Mouse (Mus musculus) CH12.LX (cell line): ENCODE measurements at regions not wholly inside any gene's neighbourhood (a gene's known extent, or its start where the extent isn't known, plus 50 kb on each side); places are given as distances from the start of the nearest gene placed in this dataset.

Experiments
- DNase-seq: peaks from one replicate; pipeline ENCODE4 v3.0.0-alpha.2; 2013; ENCODE audit errors: extremely low read depth
- H3K27ac ChIP-seq: 2 replicates; pipeline ENCODE4 v1.5.1; 2012; ENCODE audit warnings: low read depth, mild to moderate bottlenecking, control low read depth, moderate library complexity; ENCODE audit not compliant: insufficient read depth
- H3K27me3 ChIP-seq: replicated peaks from 2 replicates; pipeline ENCODE3; 2012; ENCODE audit warnings: inconsistent platforms
- H3K36me3 ChIP-seq, 2 experiments: replicated peaks in 1 of 2; 2 replicates each; pipeline versions ENCODE3 to v1.6.1; 2012; ENCODE audit warnings: inconsistent platforms in 1 of 2, low read length in 1 of 2, mild to moderate bottlenecking in 1 of 2, mixed read lengths in 1 of 2, moderate library complexity in 1 of 2; ENCODE audit not compliant: control insufficient read depth in 1 of 2, insufficient read depth in 1 of 2
- H3K4me1 ChIP-seq, 2 experiments: 2 replicates each; pipeline ENCODE4 v1.6.1; 2012; ENCODE audit warnings: inconsistent platforms in 1 of 2, moderate library complexity in 1 of 2; ENCODE audit not compliant: insufficient read depth in 2 of 2, control insufficient read depth in 1 of 2
- H3K4me2 ChIP-seq: 2 replicates; pipeline ENCODE4 v1.6.1; 2012; ENCODE audit warnings: low read depth, mild to moderate bottlenecking, control low read depth; ENCODE audit not compliant: poor library complexity, insufficient read depth, severe bottlenecking
- H3K4me3 ChIP-seq, 3 experiments: fragments of 150-350 bp in 1 of 3; sonication (generic) in 1 of 3; replicated peaks in 1 of 3; 2 replicates each; pipeline versions ENCODE3 to v1.5.1; 2011 to 2012; ENCODE audit warnings: low read depth in 2 of 3, low read length in 2 of 3, mild to moderate bottlenecking in 2 of 3, moderate library complexity in 2 of 3, control low read depth in 1 of 3, improper control_type of control experiment in 1 of 3, inconsistent platforms in 1 of 3, mixed read lengths in 1 of 3; ENCODE audit not compliant: poor library complexity in 1 of 3
- H3K79me2 ChIP-seq: replicated peaks from 2 replicates; pipeline ENCODE4 v1.6.1; 2012; ENCODE audit warnings: mild to moderate bottlenecking, moderate library complexity; ENCODE audit not compliant: control insufficient read depth, poor library complexity, insufficient read depth, severe bottlenecking; ENCODE audit errors: extremely low read depth
- H3K9ac ChIP-seq: 2 replicates; pipeline ENCODE4 v1.6.1; 2012; ENCODE audit warnings: low read depth, mild to moderate bottlenecking, control low read depth, moderate library complexity; ENCODE audit not compliant: insufficient read depth
- H3K9me3 ChIP-seq: replicated peaks from 2 replicates; pipeline ENCODE3; 2012; ENCODE audit warnings: low read length, inconsistent platforms, mixed read lengths
- CHD1 ChIP-seq: IDR thresholded peaks from 2 replicates; pipeline ENCODE4 v1.6.1; 2012; ENCODE audit warnings: low read depth, low read length, improper control_type of control experiment, inconsistent platforms
- CHD2 ChIP-seq: IDR thresholded peaks from 2 replicates; pipeline ENCODE4 v1.6.1; 2011; ENCODE audit warnings: low read length, improper control_type of control experiment
- CTCF ChIP-seq, 2 experiments: IDR thresholded peaks in 1 of 2; conservative IDR thresholded peaks in 1 of 2; 2 replicates each; pipeline ENCODE4 v1.5.1; 2011 to 2012; ENCODE audit warnings: low read depth in 2 of 2, low read length in 2 of 2, improper control_type of control experiment in 1 of 2, inconsistent platforms in 1 of 2, mild to moderate bottlenecking in 1 of 2, moderate library complexity in 1 of 2
- E2F4 ChIP-seq: IDR thresholded peaks from 2 replicates; pipeline ENCODE4 v1.6.1; 2011; ENCODE audit warnings: low read depth, low read length, improper control_type of control experiment; ENCODE audit not compliant: insufficient replicate concordance
- IRF4 ChIP-seq: IDR thresholded peaks from 2 replicates; pipeline ENCODE4 v1.6.1; 2014; ENCODE audit warnings: low read depth, mild to moderate bottlenecking, inconsistent platforms, low read length, improper control_type of control experiment
- JUN ChIP-seq: IDR thresholded peaks from 2 replicates; pipeline ENCODE4 v1.6.1; 2011; ENCODE audit warnings: low read depth, mild to moderate bottlenecking, low read length, improper control_type of control experiment, moderate library complexity; ENCODE audit not compliant: insufficient read depth
- KAT2A ChIP-seq: IDR thresholded peaks from 2 replicates; pipeline ENCODE4 v1.6.1; 2012; ENCODE audit warnings: low read length, improper control_type of control experiment, inconsistent platforms; ENCODE audit not compliant: insufficient replicate concordance
- MAX ChIP-seq: IDR thresholded peaks from 2 replicates; pipeline ENCODE4 v1.6.1; 2011; ENCODE audit warnings: low read length, improper control_type of control experiment
- MEF2A ChIP-seq: IDR thresholded peaks from 2 replicates; pipeline ENCODE4 v1.6.1; 2014; ENCODE audit warnings: low read depth, mild to moderate bottlenecking, inconsistent platforms, low read length, improper control_type of control experiment, borderline replicate concordance
- MXI1 ChIP-seq: IDR thresholded peaks from 2 replicates; pipeline ENCODE4 v1.6.1; 2011; ENCODE audit warnings: mild to moderate bottlenecking, low read depth, low read length, improper control_type of control experiment
- NRF1 ChIP-seq: IDR thresholded peaks from 2 replicates; pipeline ENCODE4 v1.6.1; 2014; ENCODE audit warnings: low read depth, mild to moderate bottlenecking, inconsistent platforms, low read length, improper control_type of control experiment, moderate library complexity
- RAD21 ChIP-seq: IDR thresholded peaks from 2 replicates; pipeline ENCODE4 v1.6.1; 2011; ENCODE audit warnings: low read depth, mild to moderate bottlenecking, low read length, improper control_type of control experiment, moderate library complexity
- RCOR1 ChIP-seq: conservative IDR thresholded peaks from 2 replicates; pipeline ENCODE4 v1.6.1; 2012; ENCODE audit warnings: low read depth, mild to moderate bottlenecking, inconsistent platforms, low read length, improper control_type of control experiment
- TBP ChIP-seq: conservative IDR thresholded peaks from 2 replicates; pipeline ENCODE4 v1.6.1; 2011; ENCODE audit warnings: low read depth, low read length, improper control_type of control experiment
- TCF12 ChIP-seq: IDR thresholded peaks from 2 replicates; pipeline ENCODE4 v1.6.1; 2014; ENCODE audit warnings: low read depth, mild to moderate bottlenecking, inconsistent platforms, low read length, improper control_type of control experiment
- UBTF ChIP-seq: IDR thresholded peaks from 2 replicates; pipeline ENCODE4 v1.6.1; 2012; ENCODE audit warnings: low read depth, mild to moderate bottlenecking, inconsistent platforms, low read length, improper control_type of control experiment, moderate library complexity
- ZC3H11A ChIP-seq: IDR thresholded peaks from 2 replicates; pipeline ENCODE4 v1.6.1; 2012; ENCODE audit warnings: low read depth, mild to moderate bottlenecking, inconsistent platforms, low read length, improper control_type of control experiment
- ZNF384 ChIP-seq: IDR thresholded peaks from 2 replicates; pipeline ENCODE4 v1.6.1; 2012; ENCODE audit warnings: low read depth, low read length, improper control_type of control experiment, inconsistent platforms
- dilution Hi-C: fragments of 300-500 bp; cut with MboI; formaldehyde crosslinking; loops from 2 replicates; pipeline ENCODE4 v1.14.3; 2020; ENCODE audit warnings: low sequenced_read_pairs; ENCODE audit not compliant: extremely low pct_unique_long_range_greater_than_20kb, extremely low pct_ligation_motif_present
- in situ Hi-C: fragments of 300-500 bp; cut with MboI; formaldehyde crosslinking; loops from 3 replicates; pipeline ENCODE4 v1.14.3; 2019; ENCODE audit warnings: low sequenced_read_pairs, low pct_ligation_motif_present, low pct_unique_long_range_greater_than_20kb, mixed read lengths

DNA sequence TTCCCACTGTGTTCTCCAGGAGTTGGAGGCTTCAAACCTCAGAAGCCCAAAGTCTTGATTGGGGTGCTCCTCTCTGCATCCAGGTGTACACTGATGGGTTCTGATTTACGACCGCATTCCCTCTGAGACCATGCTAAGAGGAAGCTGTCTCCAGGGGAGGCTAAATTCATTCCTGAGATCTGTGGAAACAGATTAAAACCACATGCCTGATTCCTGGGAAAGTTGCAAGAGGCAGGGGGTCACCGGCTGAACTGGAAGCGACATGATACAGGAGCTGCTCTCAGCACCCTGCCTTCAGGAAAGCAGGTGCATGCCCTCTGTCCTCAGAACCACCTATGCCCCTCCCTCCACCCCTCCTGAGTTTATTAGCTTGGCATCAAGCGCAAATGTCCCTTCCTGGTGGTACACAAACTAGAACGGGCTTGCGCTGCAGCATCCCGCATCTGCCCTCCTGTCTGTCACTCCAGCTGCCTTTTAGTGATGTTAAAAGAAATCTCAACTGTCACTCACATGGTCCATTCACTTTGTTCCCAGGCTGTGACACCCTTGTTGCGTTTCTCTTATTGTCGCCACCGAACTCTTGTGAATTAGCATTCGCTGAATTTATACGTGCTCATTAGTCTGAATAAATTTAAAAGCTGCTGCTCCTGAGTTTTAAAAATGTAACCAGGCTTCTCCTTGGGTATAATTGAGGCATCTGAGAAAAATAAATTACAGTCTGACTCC, 446.3 kb upstream of the 3110018I06Rik start:
- no peak for TF ChIP-seq ZC3H11A
- TF ChIP-seq MEF2A: no peak
- TF ChIP-seq CHD1: no peak
- no peak for TF ChIP-seq KAT2A
- TF ChIP-seq E2F4: no peak
- TF ChIP-seq MAX: no peak
- no peak for TF ChIP-seq CHD2
- no peak for TF ChIP-seq RCOR1
- TF ChIP-seq CTCF (conservative IDR thresholded peaks at IDR 0.05 in 1 of 2, IDR thresholded peaks at IDR 0.05 in 1 of 2; ENCODE audit: low read depth in 2 of 2, low read length in 2 of 2): no peak
- TF ChIP-seq IRF4: no peak
- TF ChIP-seq NRF1: no peak
- no peak for TF ChIP-seq TCF12
- TF ChIP-seq JUN: no peak
- no peak for TF ChIP-seq ZNF384
- TF ChIP-seq RAD21: no peak
- TF ChIP-seq UBTF: no peak
- no peak for TF ChIP-seq MXI1
- TF ChIP-seq TBP: no peak
- Histone ChIP-seq H3K79me2 (no peaks in the 10 kb centered on the region), H3K36me3 (no peaks in the 10 kb centered on the region), H3K27ac (no peak overlapping the region), H3K4me2 (no peak overlapping the region), H3K9ac (no peak overlapping the region), H3K4me1 (no peaks in the 10 kb centered on the region), H3K27me3 (no peaks in the 10 kb centered on the region), H3K4me3 (no peak overlapping the region), H3K9me3 (peaks cover 83% of the 10 kb centered on the region)
- dilution Hi-C loops (no loop called here), in situ Hi-C loops (no loop called here)
- no peak for DNase-seq

- Histone ChIP-seq H3K36me3 (no peaks in the 10 kb centered on the region), H3K9me3 (peaks cover 80% of the 10 kb centered on the region), H3K4me2 (no peak overlapping the region), H3K27ac (no peak overlapping the region), H3K79me2 (no peaks in the 10 kb centered on the region), H3K9ac (no peak overlapping the region), H3K4me1 (no peaks in the 10 kb centered on the region), H3K27me3 (no peaks in the 10 kb centered on the region), H3K4me3 (no peak overlapping the region)
- TF ChIP-seq CHD2: no peak
- no peak for TF ChIP-seq CTCF (conservative IDR thresholded peaks at IDR 0.05 in 1 of 2, IDR thresholded peaks at IDR 0.05 in 1 of 2; ENCODE audit: low read depth in 2 of 2, low read length in 2 of 2)
- no peak for TF ChIP-seq UBTF
- TF ChIP-seq ZC3H11A: no peak
- no peak for TF ChIP-seq RCOR1
- DNase-seq: no peak
- in situ Hi-C loops (no loop called here), dilution Hi-C loops (no loop called here)
Measured at GRCm38 (mm10) chr12:107046496-107046895, 441.9 kb upstream of the 3110018I06Rik start.
